Mouse (Mus musculus): Measurements from ENCODE around the gene Clpb. TPM values are rescaled to one million over a fixed set of nuclear protein-coding genes. Genes with fewer than 3 reads are reported as not detected.

Gene Clpb
- polyA plus RNA-seq, 1 experiment = 41.2 TPM

DNA sequence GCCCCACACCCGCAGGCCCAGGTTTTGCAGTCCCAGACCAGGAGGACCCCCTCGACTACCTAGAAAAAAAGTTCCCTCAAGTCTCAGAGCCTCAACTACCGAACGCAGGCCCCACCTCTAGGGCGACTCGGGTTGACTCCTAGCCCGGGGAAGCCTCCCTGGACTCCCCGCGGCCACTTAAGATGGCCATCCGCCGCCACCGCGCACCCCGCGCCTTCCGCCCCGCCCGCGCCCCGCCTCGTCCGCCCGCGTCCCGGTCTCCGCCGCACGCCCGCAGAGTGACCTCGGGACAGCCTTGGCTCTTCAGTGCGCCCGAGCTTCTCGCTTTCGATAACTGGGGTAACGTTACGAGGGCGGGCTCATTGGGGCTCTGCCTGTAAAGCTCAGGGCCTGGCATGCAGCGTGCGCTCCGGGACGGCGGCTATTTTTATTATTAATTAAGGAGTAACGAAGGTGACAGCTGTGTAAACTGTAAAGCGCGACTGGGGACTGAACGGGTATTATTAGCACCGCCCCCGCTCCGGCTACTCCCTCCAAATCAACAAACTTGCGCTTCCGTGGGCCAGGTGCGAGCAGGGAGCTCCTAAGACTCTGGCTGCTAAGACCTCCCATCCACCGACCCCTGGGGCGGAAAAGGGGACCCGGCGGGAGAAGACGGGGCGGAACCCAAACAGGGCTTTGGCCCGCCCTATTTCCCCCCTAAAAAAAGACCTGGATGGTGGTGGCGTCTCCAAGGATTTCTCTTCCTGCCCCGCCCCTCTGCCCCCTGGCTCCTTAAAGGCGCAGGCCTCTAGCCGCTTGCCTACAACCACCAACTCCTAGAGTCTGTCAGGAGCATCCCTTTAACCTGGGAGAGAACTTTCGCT lies 174.4 kb downstream of the Clpb start, which contains the start of gene Inppl1:
TSS of gene Inppl1 (minus strand) at position 624 of the 866 bp plus-strand sequence.
- TF ChIP-seq GATA1 (IDR thresholded peaks at IDR 0.05; ENCODE audit: low read length) = no peak

DNA sequence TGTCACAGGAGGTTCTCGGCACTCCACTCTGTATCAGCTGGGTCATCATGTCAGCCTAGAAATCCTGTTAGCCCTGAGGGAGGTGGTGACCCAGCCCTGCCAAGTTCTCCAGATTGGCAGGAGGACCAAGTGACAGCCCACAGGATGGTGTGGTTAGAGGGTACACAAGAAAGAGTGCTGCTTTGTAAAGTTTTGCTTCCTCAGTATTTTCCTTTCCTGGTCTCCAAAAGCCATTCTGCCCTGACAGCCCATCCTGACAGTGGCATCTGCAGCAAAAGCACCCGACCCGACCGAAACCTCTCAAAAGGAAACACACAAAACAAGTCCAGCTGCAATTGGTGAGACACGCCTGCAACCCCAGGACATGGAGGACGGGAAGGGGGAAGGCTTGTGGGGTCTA lies 180.8 kb downstream of the Clpb start:
- no peak for TF ChIP-seq GATA1 (IDR thresholded peaks at IDR 0.05; ENCODE audit: low read length)

Other genes with a start within 250 kb of the Clpb start
- 0.06 TPM in 1 of 2 replicates, not detected in the other for gene Pde2a, start 241.9 kb upstream of the Clpb start, polyA plus RNA-seq (2012)
- gene Art2b, start 78.0 kb upstream of the Clpb start, polyA plus RNA-seq (2012) = not detected in 2 replicates
- not detected in 2 replicates for gene Phox2a, start 154.7 kb downstream of the Clpb start, polyA plus RNA-seq (2012)
- 63.1 and 84.0 TPM in 2 replicates for gene Inppl1, start 174.6 kb downstream of the Clpb start, polyA plus RNA-seq (2012)
- gene Folr2, start 193.6 kb downstream of the Clpb start, polyA plus RNA-seq (2012) = not detected in 2 replicates
- gene Anapc15, start 200.1 kb downstream of the Clpb start, polyA plus RNA-seq (2012) = 24.0 and 25.7 TPM in 2 replicates
- not detected in 2 replicates for gene Folr1, start 207.2 kb downstream of the Clpb start, polyA plus RNA-seq (2012)
- 141 and 146 TPM in 2 replicates for gene Lamtor1, start 242.3 kb downstream of the Clpb start, polyA plus RNA-seq (2012)
- not detected in 2 replicates for gene Tomt, start 242.7 kb downstream of the Clpb start, polyA plus RNA-seq (2012)

Measured in G1E-ER4 (cell line).